ENCODE assay signal across 7 mouse cellular contexts in genomic region chr7:143740653-143741052, GRCm38 (mm10). TPM values are rescaled to one million over a fixed set of nuclear protein-coding genes. Genes with fewer than 3 reads are reported as not detected.
DNase-seq lines count a peak whose midpoint lies in the region; ATAC-seq and TF ChIP-seq lines count a peak whose summit lies in the region.

No protein-coding gene starts in this region.

- H3K4me2 ChIP-seq in lung, embryonic 16.5 days (ENCODE audit: low read depth, low read length): peak overlapping the region; percentile 87
- H3K4me2 ChIP-seq in forebrain, embryonic 14.5 days (ENCODE audit: low read length): peak overlapping the region; percentile 86
- peak overlapping the region; percentile 70 for H3K4me2 ChIP-seq in liver, embryonic 11.5 days
- peak overlapping the region; percentile 94 for H3K4me2 ChIP-seq in stomach, postnatal 0 days (replicated peaks; ENCODE audit: low read depth)

- H3K27me3 ChIP-seq in lung, embryonic 16.5 days (ENCODE audit: control insufficient read depth, insufficient read depth, low read depth, low read length): no peaks in the 10 kb centered on the region
- 0 out of 2 replicates have a peak, but pooled peaks cover 2% of the 10 kb centered on the region for H3K27me3 ChIP-seq in forebrain, embryonic 14.5 days (replicated peaks; ENCODE audit: control insufficient read depth, insufficient read depth, low read length)
- H3K27me3 ChIP-seq in liver, embryonic 11.5 days (replicated peaks; ENCODE audit: control insufficient read depth, insufficient read depth, low read length): peaks cover 39% of the 10 kb centered on the region
- H3K27me3 ChIP-seq in stomach, postnatal 0 days (ENCODE audit: control insufficient read depth, insufficient read depth, low read length): no peaks in the 10 kb centered on the region

- H3K27ac ChIP-seq in lung, embryonic 16.5 days (ENCODE audit: low read length): no peak overlapping the region; the same call in 1 of the 2 replicates
- no peak overlapping the region for H3K27ac ChIP-seq in forebrain, embryonic 14.5 days (ENCODE audit: low read depth, low read length)
- no peak overlapping the region for H3K27ac ChIP-seq in liver, embryonic 11.5 days (ENCODE audit: low read depth, low read length)
- peak overlapping the region; percentile 97 for H3K27ac ChIP-seq in stomach, postnatal 0 days (replicated peaks)

- no peaks in the 10 kb centered on the region for H3K36me3 ChIP-seq in lung, embryonic 16.5 days (ENCODE audit: control insufficient read depth, insufficient read depth, low read length)
- H3K36me3 ChIP-seq in forebrain, embryonic 14.5 days (ENCODE audit: control insufficient read depth, insufficient read depth, low read length): no peaks in the 10 kb centered on the region
- no peaks in the 10 kb centered on the region for H3K36me3 ChIP-seq in liver, embryonic 11.5 days (ENCODE audit: control insufficient read depth, insufficient read depth, low read length)
- H3K36me3 ChIP-seq in stomach, postnatal 0 days (ENCODE audit: control insufficient read depth, insufficient read depth, low read length): no peaks in the 10 kb centered on the region; the same call in 1 of the 2 replicates

- H3K4me3 ChIP-seq in lung, embryonic 16.5 days (ENCODE audit: low read length): peak overlapping the region; percentile 77
- peak overlapping the region; percentile 62 for H3K4me3 ChIP-seq in forebrain, embryonic 14.5 days (ENCODE audit: low read depth, low read length)
- peak overlapping the region; percentile 61 for H3K4me3 ChIP-seq in liver, embryonic 11.5 days (ENCODE audit: low read depth, low read length)
- peak overlapping the region; percentile 88 for H3K4me3 ChIP-seq in stomach, postnatal 0 days (ENCODE audit: low read depth, low read length)

- ATAC-seq in lung, embryonic 16.5 days (ENCODE audit: low read depth): peak; percentile 6; the same call in 1 of the 2 replicates
- ATAC-seq in forebrain, embryonic 14.5 days: peak; percentile 3; the same call in 1 of the 2 replicates
- ATAC-seq in liver, embryonic 11.5 days (replicated peaks; ENCODE audit: low FRiP score): no peak
- peak; percentile 55 for ATAC-seq in stomach, postnatal 0 days (ENCODE audit: low FRiP score, low TSS enrichment)

- TF ChIP-seq EP300 in stomach, postnatal 0 days (optimal IDR thresholded peaks at IDR 0.05): no peak

- DNase-seq in lung, postnatal 36 days: no peak
- no peak for DNase-seq in forebrain, embryonic 14.5 days (ENCODE audit: low spot score)
- no peak for DNase-seq in liver, embryonic 11.5 days (ENCODE audit: low spot score)
- peak; percentile 41 for DNase-seq in stomach, postnatal 0 days (ENCODE audit: low spot score)
- no peak for DNase-seq in cerebellum, postnatal 4 days (ENCODE audit: low spot score in 2 of 2)
- DNase-seq in T-cell, adult 2 months (ENCODE audit: low spot score): no peak

- no peaks in the 10 kb centered on the region for H3K9me3 ChIP-seq in lung, embryonic 16.5 days (ENCODE audit: control insufficient read depth, low read length)
- H3K9me3 ChIP-seq in forebrain, embryonic 14.5 days (replicated peaks; ENCODE audit: control insufficient read depth, low read length): no peaks in the 10 kb centered on the region
- no peaks in the 10 kb centered on the region for H3K9me3 ChIP-seq in liver, embryonic 11.5 days (ENCODE audit: control insufficient read depth, low read length)
- no peaks in the 10 kb centered on the region for H3K9me3 ChIP-seq in stomach, postnatal 0 days (ENCODE audit: control insufficient read depth, low read length)

- 24% methylated on average over 2 of the region's 2 CpGs for WGBS in lung, embryonic 16.5 days
- 28% methylated on average over 2 of the region's 2 CpGs for WGBS in forebrain, embryonic 14.5 days
- 19% methylated on average over 2 of the region's 2 CpGs for WGBS in liver, embryonic 11.5 days
- WGBS in stomach, postnatal 0 days: 15% methylated on average over 2 of the region's 2 CpGs

- no peak for TF ChIP-seq CTCF in stomach, postnatal 0 days (IDR thresholded peaks at IDR 0.05; ENCODE audit: low read depth)

- H3K9ac ChIP-seq in lung, embryonic 16.5 days (ENCODE audit: low read length): peak overlapping the region; percentile 93
- H3K9ac ChIP-seq in forebrain, embryonic 14.5 days (ENCODE audit: low read length): peak overlapping the region; percentile 90
- H3K9ac ChIP-seq in liver, embryonic 11.5 days (ENCODE audit: low read depth, low read length): no peak overlapping the region
- peak overlapping the region; percentile 89 for H3K9ac ChIP-seq in stomach, postnatal 0 days (ENCODE audit: low read length)

- H3K4me1 ChIP-seq in lung, embryonic 16.5 days (replicated peaks; ENCODE audit: control insufficient read depth, insufficient read depth, low read length): peaks cover 27% of the 10 kb centered on the region
- H3K4me1 ChIP-seq in forebrain, embryonic 14.5 days (ENCODE audit: control insufficient read depth, insufficient read depth, low read length): peaks cover 11% of the 10 kb centered on the region
- H3K4me1 ChIP-seq in liver, embryonic 11.5 days (replicated peaks; ENCODE audit: control insufficient read depth, insufficient read depth, low read length): peaks cover 3% of the 10 kb centered on the region; the same call in 1 of the 2 replicates
- H3K4me1 ChIP-seq in stomach, postnatal 0 days (replicated peaks; ENCODE audit: control insufficient read depth, insufficient read depth): peaks cover 15% of the 10 kb centered on the region

RNA-seq across cellular contexts. Expression of gene Osbpl5, which starts 16.1 kb away (rescaled TPM):
- 45.5 and 48.3 TPM in 2 replicates for polyA plus RNA-seq in lung, embryonic 16.5 days (2015; fragmentation: Nextera tagmentation; extraction: Ambion mirVana)
- 25.8 and 29.4 TPM in 2 replicates for polyA plus RNA-seq in forebrain, embryonic 14.5 days (2014; fragmentation: Nextera tagmentation; extraction: Ambion mirVana)
- 8.3 and 8.9 TPM in 2 replicates for polyA plus RNA-seq in liver, embryonic 11.5 days (2014; fragmentation: Nextera tagmentation; extraction: Ambion mirVana)
- 29.9 and 32.0 TPM in 2 replicates for polyA plus RNA-seq in stomach, postnatal 0 days (2015; fragmentation: Nextera tagmentation; extraction: Ambion mirVana)

RNA-seq across cellular contexts. Expression of gene Mrgprg, which starts 26.1 kb away (rescaled TPM):
- polyA plus RNA-seq in lung, embryonic 16.5 days (2015; fragmentation: Nextera tagmentation; extraction: Ambion mirVana): not detected in 2 replicates
- polyA plus RNA-seq in forebrain, embryonic 14.5 days (2014; fragmentation: Nextera tagmentation; extraction: Ambion mirVana): not detected in 2 replicates
- polyA plus RNA-seq in liver, embryonic 11.5 days (2014; fragmentation: Nextera tagmentation; extraction: Ambion mirVana): not detected in 2 replicates
- not detected in 2 replicates for polyA plus RNA-seq in stomach, postnatal 0 days (2015; fragmentation: Nextera tagmentation; extraction: Ambion mirVana)

RNA-seq across cellular contexts. Expression of gene Mrgpre, which starts 43.6 kb away (rescaled TPM):
- polyA plus RNA-seq in lung, embryonic 16.5 days (2015; fragmentation: Nextera tagmentation; extraction: Ambion mirVana): 1.4 and 1.6 TPM in 2 replicates
- polyA plus RNA-seq in forebrain, embryonic 14.5 days (2014; fragmentation: Nextera tagmentation; extraction: Ambion mirVana): 2.6 and 3.6 TPM in 2 replicates
- polyA plus RNA-seq in liver, embryonic 11.5 days (2014; fragmentation: Nextera tagmentation; extraction: Ambion mirVana): 0.59 and 0.86 TPM in 2 replicates
- polyA plus RNA-seq in stomach, postnatal 0 days (2015; fragmentation: Nextera tagmentation; extraction: Ambion mirVana): 0.55 and 0.63 TPM in 2 replicates

RNA-seq across cellular contexts. Expression of gene Tnfrsf23, which starts 55.0 kb away (rescaled TPM):
- 1.5 and 1.9 TPM in 2 replicates for polyA plus RNA-seq in lung, embryonic 16.5 days (2015; fragmentation: Nextera tagmentation; extraction: Ambion mirVana)
- polyA plus RNA-seq in forebrain, embryonic 14.5 days (2014; fragmentation: Nextera tagmentation; extraction: Ambion mirVana): 0.24 and 0.56 TPM in 2 replicates
- 0.17 and 0.34 TPM in 2 replicates for polyA plus RNA-seq in liver, embryonic 11.5 days (2014; fragmentation: Nextera tagmentation; extraction: Ambion mirVana)
- 2.9 and 4.0 TPM in 2 replicates for polyA plus RNA-seq in stomach, postnatal 0 days (2015; fragmentation: Nextera tagmentation; extraction: Ambion mirVana)
